Mouse (Mus musculus): ENCODE results near the gene Lypd3. TPM values are rescaled to one million over a fixed set of nuclear protein-coding genes. Genes with fewer than 3 reads are reported as not detected.

Gene Lypd3
- polyA plus RNA-seq, 1 experiment, result not detected

- TF ChIP-seq CEBPB (IDR thresholded peaks at IDR 0.05; ENCODE audit: insufficient read depth, poor library complexity, severe bottlenecking) (no peak), REST (IDR thresholded peaks at IDR 0.05; ENCODE audit: insufficient read depth, insufficient read length) (no peak), POLR2A (IDR thresholded peaks at IDR 0.05; ENCODE audit: insufficient read length, low read depth) (no peak), TCF12 (IDR thresholded peaks at IDR 0.05; ENCODE audit: insufficient read depth, poor library complexity, severe bottlenecking) (no peak), MAX (IDR thresholded peaks at IDR 0.05; ENCODE audit: low read depth) (no peak), E2F4 (IDR thresholded peaks at IDR 0.05; ENCODE audit: insufficient read depth) (no peak), TCF3 (IDR thresholded peaks at IDR 0.05; ENCODE audit: insufficient read length, low read depth) (no peak), SRF (IDR thresholded peaks at IDR 0.05; ENCODE audit: control insufficient read depth, insufficient read length, low read depth) (no peak), USF1 (IDR thresholded peaks at IDR 0.05; ENCODE audit: low read depth) (no peak), MYOD1 (IDR thresholded peaks at IDR 0.05; ENCODE audit: control insufficient read depth in 1 of 3, insufficient read length in 2 of 3, low read depth in 2 of 3) (no peak), POLR2AphosphoS2 (IDR thresholded peaks at IDR 0.05; ENCODE audit: insufficient read length, low read depth) (no peak)
- Histone ChIP-seq H3K27me3 (ENCODE audit: control insufficient read depth, insufficient read depth, insufficient read length) (no peaks in the 10 kb centered on the region), H3K36me3 (ENCODE audit: control insufficient read depth, insufficient read depth) (no peaks in the 10 kb centered on the region), H3ac (ENCODE audit: control insufficient read depth, insufficient read length) (no peak overlapping the region), H3K4me2 (ENCODE audit: low read depth) (no peak overlapping the region), H3K79me2 (ENCODE audit: control insufficient read depth, insufficient read depth) (no peaks in the 10 kb centered on the region), H3K4me3 (peak overlapping the region; percentile 49)
These were observed 43.6 kb upstream of the Lypd3 start for GRCm38 (mm10) chr7:24592781-24593180.

GRCm38 (mm10) chr7:24593621-24594308 lies 42.6 kb upstream of the Lypd3 start:
- Histone ChIP-seq H3K4me3 (peak overlapping the region; percentile 49), H3K36me3 (ENCODE audit: control insufficient read depth, insufficient read depth) (no peaks in the 10 kb centered on the region), H3K4me2 (ENCODE audit: low read depth) (peak overlapping the region; percentile 92), H3ac (ENCODE audit: control insufficient read depth, insufficient read length) (peak overlapping the region; percentile 9), H3K27me3 (ENCODE audit: control insufficient read depth, insufficient read depth, insufficient read length) (no peaks in the 10 kb centered on the region), H3K79me2 (ENCODE audit: control insufficient read depth, insufficient read depth) (no peaks in the 10 kb centered on the region)
- TF ChIP-seq POLR2AphosphoS2 (IDR thresholded peaks at IDR 0.05; ENCODE audit: insufficient read length, low read depth) (peak; percentile 92), TCF12 (IDR thresholded peaks at IDR 0.05; ENCODE audit: insufficient read depth, poor library complexity, severe bottlenecking) (no peak), USF1 (IDR thresholded peaks at IDR 0.05; ENCODE audit: low read depth) (no peak), REST (IDR thresholded peaks at IDR 0.05; ENCODE audit: insufficient read depth, insufficient read length) (no peak), MYOD1 (IDR thresholded peaks at IDR 0.05; ENCODE audit: control insufficient read depth in 1 of 3, insufficient read length in 2 of 3, low read depth in 2 of 3) (no peak), TCF3 (IDR thresholded peaks at IDR 0.05; ENCODE audit: insufficient read length, low read depth) (no peak), POLR2A (IDR thresholded peaks at IDR 0.05; ENCODE audit: insufficient read length, low read depth) (peak; percentile 95), CEBPB (IDR thresholded peaks at IDR 0.05; ENCODE audit: insufficient read depth, poor library complexity, severe bottlenecking) (no peak), SRF (IDR thresholded peaks at IDR 0.05; ENCODE audit: control insufficient read depth, insufficient read length, low read depth) (no peak), MAX (IDR thresholded peaks at IDR 0.05; ENCODE audit: low read depth) (no peak), MYOG (IDR thresholded peaks at IDR 0.05; ENCODE audit: control insufficient read depth in 1 of 3, insufficient read depth in 1 of 3, insufficient read length in 2 of 3, low read depth in 2 of 3) (no peak)

GRCm38 (mm10) chr7:24594309-24594803 lies 42.0 kb upstream of the Lypd3 start:
- peak overlapping the region; percentile 49 for H3K4me3 ChIP-seq
- H3K36me3 ChIP-seq (ENCODE audit: control insufficient read depth, insufficient read depth), result no peaks in the 10 kb centered on the region
- no peaks in the 10 kb centered on the region for H3K27me3 ChIP-seq (ENCODE audit: control insufficient read depth, insufficient read depth, insufficient read length)
- TF ChIP-seq USF1 (IDR thresholded peaks at IDR 0.05; ENCODE audit: low read depth), result no peak
- TF ChIP-seq SRF (IDR thresholded peaks at IDR 0.05; ENCODE audit: control insufficient read depth, insufficient read length, low read depth), result peak; percentile 36
- H3ac ChIP-seq (ENCODE audit: control insufficient read depth, insufficient read length), result peak overlapping the region; percentile 9
- H3K79me2 ChIP-seq (ENCODE audit: control insufficient read depth, insufficient read depth), result no peaks in the 10 kb centered on the region
- H3K4me2 ChIP-seq (ENCODE audit: low read depth), result peak overlapping the region; percentile 92

- TF ChIP-seq MAX (IDR thresholded peaks at IDR 0.05; ENCODE audit: low read depth) (no peak), MYOG (IDR thresholded peaks at IDR 0.05; ENCODE audit: control insufficient read depth in 1 of 3, insufficient read depth in 1 of 3, insufficient read length in 2 of 3, low read depth in 2 of 3) (no peak), TCF12 (IDR thresholded peaks at IDR 0.05; ENCODE audit: insufficient read depth, poor library complexity, severe bottlenecking) (no peak), USF1 (IDR thresholded peaks at IDR 0.05; ENCODE audit: low read depth) (no peak), CEBPB (IDR thresholded peaks at IDR 0.05; ENCODE audit: insufficient read depth, poor library complexity, severe bottlenecking) (no peak), REST (IDR thresholded peaks at IDR 0.05; ENCODE audit: insufficient read depth, insufficient read length) (no peak), SRF (IDR thresholded peaks at IDR 0.05; ENCODE audit: control insufficient read depth, insufficient read length, low read depth) (no peak), TCF3 (IDR thresholded peaks at IDR 0.05; ENCODE audit: insufficient read length, low read depth) (no peak), POLR2AphosphoS2 (IDR thresholded peaks at IDR 0.05; ENCODE audit: insufficient read length, low read depth) (no peak), MYOD1 (IDR thresholded peaks at IDR 0.05; ENCODE audit: control insufficient read depth in 1 of 3, insufficient read length in 2 of 3, low read depth in 2 of 3) (no peak), E2F4 (IDR thresholded peaks at IDR 0.05; ENCODE audit: insufficient read depth) (no peak), POLR2A (IDR thresholded peaks at IDR 0.05; ENCODE audit: insufficient read length, low read depth) (no peak)
- H3K79me2 ChIP-seq (ENCODE audit: control insufficient read depth, insufficient read depth), result no peaks in the 10 kb centered on the region
- no peaks in the 10 kb centered on the region for H3K27me3 ChIP-seq (ENCODE audit: control insufficient read depth, insufficient read depth, insufficient read length)
- no peak overlapping the region for H3K4me3 ChIP-seq
- H3ac ChIP-seq (ENCODE audit: control insufficient read depth, insufficient read length), result no peak overlapping the region
- H3K36me3 ChIP-seq (ENCODE audit: control insufficient read depth, insufficient read depth), result no peaks in the 10 kb centered on the region
- H3K4me2 ChIP-seq (ENCODE audit: low read depth), result no peak overlapping the region
These were observed 40.9 kb upstream of the Lypd3 start for GRCm38 (mm10) chr7:24595464-24595863.

- Histone ChIP-seq H3K27me3 (ENCODE audit: control insufficient read depth, insufficient read depth, insufficient read length) (no peaks in the 10 kb centered on the region), H3K4me2 (ENCODE audit: low read depth) (no peak overlapping the region), H3K36me3 (ENCODE audit: control insufficient read depth, insufficient read depth) (no peaks in the 10 kb centered on the region), H3K4me3 (no peak overlapping the region), H3K79me2 (ENCODE audit: control insufficient read depth, insufficient read depth) (no peaks in the 10 kb centered on the region), H3ac (ENCODE audit: control insufficient read depth, insufficient read length) (no peak overlapping the region)
- TF ChIP-seq MYOD1 (IDR thresholded peaks at IDR 0.05; ENCODE audit: control insufficient read depth in 1 of 3, insufficient read length in 2 of 3, low read depth in 2 of 3) (no peak), POLR2A (IDR thresholded peaks at IDR 0.05; ENCODE audit: insufficient read length, low read depth) (no peak), TCF12 (IDR thresholded peaks at IDR 0.05; ENCODE audit: insufficient read depth, poor library complexity, severe bottlenecking) (no peak), MAX (IDR thresholded peaks at IDR 0.05; ENCODE audit: low read depth) (no peak), TCF3 (IDR thresholded peaks at IDR 0.05; ENCODE audit: insufficient read length, low read depth) (no peak), SRF (IDR thresholded peaks at IDR 0.05; ENCODE audit: control insufficient read depth, insufficient read length, low read depth) (no peak), REST (IDR thresholded peaks at IDR 0.05; ENCODE audit: insufficient read depth, insufficient read length) (no peak), CEBPB (IDR thresholded peaks at IDR 0.05; ENCODE audit: insufficient read depth, poor library complexity, severe bottlenecking) (no peak), USF1 (IDR thresholded peaks at IDR 0.05; ENCODE audit: low read depth) (no peak), E2F4 (IDR thresholded peaks at IDR 0.05; ENCODE audit: insufficient read depth) (no peak), MYOG (IDR thresholded peaks at IDR 0.05; ENCODE audit: control insufficient read depth in 1 of 3, insufficient read depth in 1 of 3, insufficient read length in 2 of 3, low read depth in 2 of 3) (no peak), POLR2AphosphoS2 (IDR thresholded peaks at IDR 0.05; ENCODE audit: insufficient read length, low read depth) (no peak)
These were observed 38.2 kb upstream of the Lypd3 start for GRCm38 (mm10) chr7:24598121-24598520.
